Mouse (Mus musculus) myocyte (in vitro differentiated cells): ENCODE measurements around the gene Mbnl1.

ENCODE experiments used
- MAX ChIP-seq: IDR thresholded peaks from one replicate; pipeline ENCODE4 v1.6.1; 2011; ENCODE audit warnings: low read depth, mild to moderate bottlenecking, control low read depth
- MYOD1 ChIP-seq, 3 experiments: IDR thresholded peaks; one replicate each; pipeline ENCODE4 v1.6.1; 2011; ENCODE audit warnings: control low read depth in 2 of 3, low read depth in 2 of 3, mild to moderate bottlenecking in 2 of 3, moderate library complexity in 1 of 3; ENCODE audit not compliant: insufficient read length in 2 of 3, control insufficient read depth in 1 of 3
- MYOG ChIP-seq, 3 experiments: IDR thresholded peaks; one replicate each; pipeline ENCODE4 v1.6.1; 2011; ENCODE audit warnings: control low read depth in 2 of 3, low read depth in 2 of 3, mild to moderate bottlenecking in 2 of 3; ENCODE audit not compliant: insufficient read length in 2 of 3, control insufficient read depth in 1 of 3, insufficient read depth in 1 of 3
- POLR2A ChIP-seq: IDR thresholded peaks from one replicate; pipeline ENCODE4 v1.6.1; 2011; ENCODE audit warnings: low read depth, mild to moderate bottlenecking, control low read depth, moderate library complexity; ENCODE audit not compliant: insufficient read length
- POLR2AphosphoS2 ChIP-seq: IDR thresholded peaks from one replicate; pipeline ENCODE4 v1.6.1; 2011; ENCODE audit warnings: low read depth, control low read depth; ENCODE audit not compliant: insufficient read length
- REST ChIP-seq: IDR thresholded peaks from one replicate; pipeline ENCODE4 v1.6.1; 2011; ENCODE audit warnings: mild to moderate bottlenecking, control low read depth, moderate library complexity; ENCODE audit not compliant: insufficient read depth, insufficient read length
- TCF12 ChIP-seq: IDR thresholded peaks from one replicate; pipeline ENCODE4 v1.6.1; 2011; ENCODE audit warnings: mild to moderate bottlenecking, control low read depth; ENCODE audit not compliant: poor library complexity, insufficient read depth, severe bottlenecking
- TCF3 ChIP-seq: IDR thresholded peaks from one replicate; pipeline ENCODE4 v1.6.1; 2011; ENCODE audit warnings: low read depth, control low read depth; ENCODE audit not compliant: insufficient read length
- USF1 ChIP-seq: IDR thresholded peaks from one replicate; pipeline ENCODE4 v1.6.1; 2011; ENCODE audit warnings: low read depth, mild to moderate bottlenecking, control low read depth, moderate library complexity

DNA sequence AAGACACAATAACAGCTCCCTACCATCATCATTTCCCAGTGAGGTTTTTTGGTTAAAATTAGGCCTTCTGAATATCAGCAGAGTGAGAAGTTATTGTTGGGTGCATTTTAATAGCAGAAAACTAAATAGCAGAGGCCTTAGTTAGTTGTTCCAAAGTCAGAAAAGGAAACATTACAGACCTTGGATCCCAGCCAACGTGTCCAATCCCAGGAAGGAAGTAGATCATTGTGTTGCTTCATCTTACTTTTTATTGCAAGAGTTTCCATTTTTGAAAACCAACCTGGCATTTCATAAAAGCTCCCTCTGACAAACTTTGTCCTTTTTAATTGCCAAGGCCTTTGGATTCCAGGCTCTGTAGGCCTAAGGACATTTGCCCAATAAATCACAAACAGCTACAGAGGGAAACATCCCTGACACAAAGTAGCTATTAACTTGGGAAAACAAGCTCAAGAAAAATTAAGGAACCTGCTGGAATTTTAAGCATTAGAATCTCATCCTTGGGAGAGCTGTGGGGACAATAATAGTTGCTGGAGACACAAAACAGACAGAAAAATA, 34.9 kb upstream of the Mbnl1 start:
- no peak for TF ChIP-seq TCF12
- no peak for TF ChIP-seq MAX
- TF ChIP-seq MYOD1 (IDR thresholded peaks at IDR 0.05; ENCODE audit: control insufficient read depth in 1 of 3, insufficient read length in 2 of 3, low read depth in 2 of 3) = no peak
- TF ChIP-seq POLR2A = no peak
- no peak for TF ChIP-seq POLR2AphosphoS2
- TF ChIP-seq REST = no peak
- no peak for TF ChIP-seq TCF3
- no peak for TF ChIP-seq MYOG (IDR thresholded peaks at IDR 0.05; ENCODE audit: control insufficient read depth in 1 of 3, insufficient read depth in 1 of 3, insufficient read length in 2 of 3, low read depth in 2 of 3)
- TF ChIP-seq USF1 = no peak
